Comparison of ENCODE assay signal across 19 mouse cellular contexts in genomic region chr7:66988441-66988840, GRCm38 (mm10).
DNase-seq lines count a peak whose midpoint lies in the region; ATAC-seq and TF ChIP-seq lines count a peak whose summit lies in the region.
"Had no signal": no experiment of that assay in that cellular context is flagged by ENCODE, and none has a peak within 500 bp of the region (broad histone marks: within the 10 kb centered on the region; RNA-seq: fewer than 3 reads in every experiment).

No protein-coding gene starts in this region.

- peak overlapping the region; percentile 69 for H3K27ac ChIP-seq in layer of hippocampus, adult 2 months
- H3K27ac ChIP-seq in lung, embryonic 14.5 days (ENCODE audit: low read depth), result no peak overlapping the region
- H3K27ac ChIP-seq in lung, postnatal 0 days (ENCODE audit: low read length), result no peak overlapping the region
- H3K27ac ChIP-seq: forebrain, embryonic 10.5 days; forebrain, embryonic 13.5 days; hindbrain, embryonic 12.5 days; hindbrain, embryonic 15.5 days had no signal

- H3K36me3 ChIP-seq in lung, embryonic 14.5 days (ENCODE audit: insufficient read depth), result no peaks in the 10 kb centered on the region
- H3K36me3 ChIP-seq in lung, postnatal 0 days (ENCODE audit: insufficient read depth, low read length), result no peaks in the 10 kb centered on the region
- H3K36me3 ChIP-seq: forebrain, embryonic 10.5 days; hindbrain, embryonic 12.5 days; hindbrain, embryonic 15.5 days had no signal

- H3K4me3 ChIP-seq in layer of hippocampus, adult 2 months, result no peak overlapping the region
- no peak overlapping the region for H3K4me3 ChIP-seq in lung, embryonic 14.5 days (ENCODE audit: low read depth, low read length)
- no peak overlapping the region for H3K4me3 ChIP-seq in lung, postnatal 0 days (ENCODE audit: low read depth, low read length)
- H3K4me3 ChIP-seq: forebrain, embryonic 10.5 days; forebrain, embryonic 13.5 days; hindbrain, embryonic 12.5 days; hindbrain, embryonic 15.5 days had no signal

- no peak overlapping the region for H3K9ac ChIP-seq in lung, embryonic 14.5 days
- H3K9ac ChIP-seq in lung, postnatal 0 days (replicated peaks; ENCODE audit: low read depth), result no peak overlapping the region
- H3K9ac ChIP-seq: forebrain, embryonic 13.5 days; hindbrain, embryonic 12.5 days; hindbrain, embryonic 15.5 days had no signal

- no peaks in the 10 kb centered on the region for H3K27me3 ChIP-seq in lung, embryonic 14.5 days (ENCODE audit: insufficient read depth, low read length)
- no peaks in the 10 kb centered on the region for H3K27me3 ChIP-seq in lung, postnatal 0 days (replicated peaks; ENCODE audit: insufficient read depth, low read length)
- H3K27me3 ChIP-seq: forebrain, embryonic 13.5 days; hindbrain, embryonic 12.5 days; hindbrain, embryonic 15.5 days had no signal

- no peak for TF ChIP-seq EP300 in lung, postnatal 0 days (IDR thresholded peaks at IDR 0.05)

- DNase-seq in layer of hippocampus, adult 2 months (ENCODE audit: low spot score in 2 of 2), result no peak
- DNase-seq in layer of hippocampus, postnatal 36 days, result no peak
- peak; percentile 21 for DNase-seq in lung, embryonic 14.5 days
- no peak for DNase-seq in lung, postnatal 25 days (ENCODE audit: low spot score)
- peak; percentile 29 for DNase-seq in lung, postnatal 0 days (ENCODE audit: low spot score)
- no peak for DNase-seq in lung, postnatal 14 days
- DNase-seq: adrenal gland, adult 8-10 months; adrenal gland, postnatal 25 days; cerebellum, adult 18-20 months; cerebellum, adult 9-10 months; cerebellum, postnatal 14 days; gastrocnemius, postnatal 10 days; gastrocnemius, postnatal 36 days had no signal

- no peaks in the 10 kb centered on the region for H3K9me3 ChIP-seq in lung, embryonic 14.5 days (ENCODE audit: low read depth, low read length)
- no peaks in the 10 kb centered on the region for H3K9me3 ChIP-seq in lung, postnatal 0 days (ENCODE audit: low read length)
- H3K9me3 ChIP-seq: forebrain, embryonic 10.5 days; forebrain, embryonic 13.5 days; hindbrain, embryonic 15.5 days had no signal

- H3K4me2 ChIP-seq in lung, embryonic 14.5 days, result no peak overlapping the region
- H3K4me2 ChIP-seq in lung, postnatal 0 days (replicated peaks; ENCODE audit: low read depth, low read length), result no peak overlapping the region
- H3K4me2 ChIP-seq: forebrain, embryonic 13.5 days; heart, embryonic 11.5 days; hindbrain, embryonic 12.5 days; hindbrain, embryonic 15.5 days had no signal

- 62% methylated on average over 3 of the region's 3 CpGs for WGBS in lung, embryonic 14.5 days
- WGBS in lung, postnatal 0 days, result 57% methylated on average over 3 of the region's 3 CpGs

- no peak for TF ChIP-seq CTCF in layer of hippocampus, adult 2 months (conservative IDR thresholded peaks at IDR 0.05)
- TF ChIP-seq CTCF in lung, embryonic 14.5 days (IDR thresholded peaks at IDR 0.05; ENCODE audit: low read depth), result no peak
- TF ChIP-seq CTCF in lung, postnatal 0 days (IDR thresholded peaks at IDR 0.05), result no peak

- ATAC-seq in lung, embryonic 14.5 days (ENCODE audit: insufficient read depth), result no peak
- no peak for ATAC-seq in lung, postnatal 0 days
- ATAC-seq: CD4-positive, CD25-positive, alpha-beta regulatory T cell, adult 4 months; forebrain, embryonic 13.5 days had no signal

- H3K4me1 ChIP-seq in lung, embryonic 14.5 days (ENCODE audit: insufficient read depth), result no peaks in the 10 kb centered on the region
- no peaks in the 10 kb centered on the region; the same call in 1 of the 2 replicates for H3K4me1 ChIP-seq in lung, postnatal 0 days (ENCODE audit: insufficient read depth, low read depth, low read length)
- H3K4me1 ChIP-seq: forebrain, embryonic 10.5 days; forebrain, embryonic 13.5 days; hindbrain, embryonic 12.5 days; hindbrain, embryonic 15.5 days had no signal

Comparison
In these comparisons a context has a peak if more than half of its experiments do, and no peak if none do; other contexts are left out.
1. DNase-seq: peak in lung, embryonic 14.5 days (single experiment) and lung, postnatal 0 days (single experiment); none in layer of hippocampus, adult 2 months (0 of 2), layer of hippocampus, postnatal 36 days (0 of 2), lung, postnatal 25 days (single experiment) and lung, postnatal 14 days (single experiment).